Comparison of ENCODE assay signal across 23 mouse cellular contexts in genomic region chr10:115425351-115425750, GRCm38 (mm10). TPM values are rescaled to one million over a fixed set of nuclear protein-coding genes. Genes with fewer than 3 reads are reported as not detected.
DNase-seq lines count a peak whose midpoint lies in the region; ATAC-seq and TF ChIP-seq lines count a peak whose summit lies in the region.
"Had no signal": no experiment of that assay in that cellular context is flagged by ENCODE, and none has a peak within 500 bp of the region (broad histone marks: within the 10 kb centered on the region; RNA-seq: fewer than 3 reads in every experiment).

No protein-coding gene starts in this region.

- no peak overlapping the region for H3K4me2 ChIP-seq in embryonic facial prominence, embryonic 14.5 days (ENCODE audit: low read depth, low read length)
- H3K4me2 ChIP-seq in hindbrain, postnatal 0 days (ENCODE audit: low read depth, low read length), result no peak overlapping the region
- no peak overlapping the region for H3K4me2 ChIP-seq in hindbrain, embryonic 14.5 days (replicated peaks)
- no peak overlapping the region for H3K4me2 ChIP-seq in midbrain, embryonic 14.5 days (ENCODE audit: low read length)
- no peak overlapping the region for H3K4me2 ChIP-seq in midbrain, embryonic 13.5 days (replicated peaks)
- H3K4me2 ChIP-seq: embryonic facial prominence, embryonic 13.5 days; forebrain, embryonic 15.5 days had no signal

- H3K27me3 ChIP-seq in embryonic facial prominence, embryonic 14.5 days (replicated peaks; ENCODE audit: control insufficient read depth, insufficient read depth, low read length), result no peaks in the 10 kb centered on the region
- no peaks in the 10 kb centered on the region for H3K27me3 ChIP-seq in embryonic facial prominence, embryonic 10.5 days (replicated peaks; ENCODE audit: low read depth, poor library complexity, severe bottlenecking)
- H3K27me3 ChIP-seq in hindbrain, postnatal 0 days (ENCODE audit: insufficient read depth, low read length), result no peaks in the 10 kb centered on the region
- no peaks in the 10 kb centered on the region for H3K27me3 ChIP-seq in hindbrain, embryonic 14.5 days (ENCODE audit: control insufficient read depth, insufficient read depth, low read length)
- no peaks in the 10 kb centered on the region for H3K27me3 ChIP-seq in midbrain, embryonic 14.5 days (ENCODE audit: control insufficient read depth, insufficient read depth, low read length)
- no peaks in the 10 kb centered on the region for H3K27me3 ChIP-seq in midbrain, embryonic 13.5 days
- H3K27me3 ChIP-seq: CH12.LX; embryonic facial prominence, embryonic 13.5 days; forebrain, embryonic 15.5 days had no signal

- H3K4me3 ChIP-seq in embryonic facial prominence, embryonic 14.5 days (ENCODE audit: low read depth, low read length), result no peak overlapping the region
- no peak overlapping the region for H3K4me3 ChIP-seq in embryonic facial prominence, embryonic 10.5 days
- no peak overlapping the region for H3K4me3 ChIP-seq in hindbrain, postnatal 0 days (ENCODE audit: low read length)
- no peak overlapping the region for H3K4me3 ChIP-seq in hindbrain, embryonic 14.5 days (replicated peaks; ENCODE audit: low read length)
- H3K4me3 ChIP-seq in midbrain, embryonic 14.5 days (replicated peaks; ENCODE audit: low read depth, low read length), result no peak overlapping the region
- no peak overlapping the region for H3K4me3 ChIP-seq in midbrain, embryonic 13.5 days (replicated peaks)
- no peak overlapping the region for H3K4me3 ChIP-seq in layer of hippocampus, adult 2 months
- H3K4me3 ChIP-seq: embryonic facial prominence, embryonic 13.5 days; forebrain, embryonic 15.5 days had no signal

- H3K9ac ChIP-seq in embryonic facial prominence, embryonic 14.5 days (ENCODE audit: low read depth, low read length), result no peak overlapping the region
- H3K9ac ChIP-seq in hindbrain, postnatal 0 days (replicated peaks; ENCODE audit: low read length), result no peak overlapping the region
- no peak overlapping the region for H3K9ac ChIP-seq in hindbrain, embryonic 14.5 days
- no peak overlapping the region for H3K9ac ChIP-seq in midbrain, embryonic 14.5 days (replicated peaks; ENCODE audit: low read length)
- no peak overlapping the region for H3K9ac ChIP-seq in midbrain, embryonic 13.5 days (replicated peaks)
- H3K9ac ChIP-seq: embryonic facial prominence, embryonic 13.5 days; forebrain, embryonic 15.5 days; forebrain, postnatal 0 days had no signal

- H3K27ac ChIP-seq in embryonic facial prominence, embryonic 14.5 days (replicated peaks; ENCODE audit: low read depth, low read length), result no peak overlapping the region
- H3K27ac ChIP-seq in embryonic facial prominence, embryonic 10.5 days (replicated peaks), result no peak overlapping the region
- H3K27ac ChIP-seq in hindbrain, postnatal 0 days, result no peak overlapping the region
- no peak overlapping the region for H3K27ac ChIP-seq in hindbrain, embryonic 14.5 days
- H3K27ac ChIP-seq in midbrain, embryonic 14.5 days (replicated peaks; ENCODE audit: low read depth, low read length), result no peak overlapping the region
- H3K27ac ChIP-seq in midbrain, embryonic 13.5 days, result no peak overlapping the region
- H3K27ac ChIP-seq in layer of hippocampus, adult 2 months, result no peak overlapping the region
- H3K27ac ChIP-seq: embryonic facial prominence, embryonic 13.5 days; forebrain, embryonic 15.5 days had no signal

- no peaks in the 10 kb centered on the region for H3K4me1 ChIP-seq in embryonic facial prominence, embryonic 14.5 days (ENCODE audit: control insufficient read depth, insufficient read depth, low read length)
- no peaks in the 10 kb centered on the region for H3K4me1 ChIP-seq in embryonic facial prominence, embryonic 10.5 days
- no peaks in the 10 kb centered on the region for H3K4me1 ChIP-seq in hindbrain, postnatal 0 days (ENCODE audit: insufficient read depth, low read length)
- H3K4me1 ChIP-seq in hindbrain, embryonic 14.5 days (replicated peaks; ENCODE audit: control insufficient read depth, insufficient read depth, low read length), result no peaks in the 10 kb centered on the region
- H3K4me1 ChIP-seq in midbrain, embryonic 14.5 days (ENCODE audit: control insufficient read depth, insufficient read depth, low read length), result no peaks in the 10 kb centered on the region
- H3K4me1 ChIP-seq in midbrain, embryonic 13.5 days (replicated peaks), result no peaks in the 10 kb centered on the region
- H3K4me1 ChIP-seq: embryonic facial prominence, embryonic 13.5 days; forebrain, embryonic 15.5 days had no signal

- TF ChIP-seq CTCF in hindbrain, postnatal 0 days (IDR thresholded peaks at IDR 0.05; ENCODE audit: low read depth), result no peak
- no peak for TF ChIP-seq CTCF in layer of hippocampus, adult 2 months (conservative IDR thresholded peaks at IDR 0.05)

- no peak for ATAC-seq in embryonic facial prominence, embryonic 14.5 days (ENCODE audit: low read depth)
- ATAC-seq in hindbrain, postnatal 0 days, result no peak
- no peak for ATAC-seq in hindbrain, embryonic 14.5 days (ENCODE audit: low FRiP score)
- no peak for ATAC-seq in midbrain, embryonic 14.5 days (ENCODE audit: low FRiP score, low TSS enrichment)
- ATAC-seq in midbrain, embryonic 13.5 days, result no peak
- ATAC-seq: CD4-positive, CD25-positive, alpha-beta regulatory T cell, adult 4 months; forebrain, embryonic 15.5 days; forebrain, postnatal 0 days had no signal

- peaks cover 81% of the 10 kb centered on the region for H3K36me3 ChIP-seq in embryonic facial prominence, embryonic 14.5 days (ENCODE audit: control insufficient read depth, insufficient read depth, low read length)
- peaks cover 97% of the 10 kb centered on the region for H3K36me3 ChIP-seq in embryonic facial prominence, embryonic 10.5 days (replicated peaks)
- peaks cover 38% of the 10 kb centered on the region for H3K36me3 ChIP-seq in hindbrain, postnatal 0 days (ENCODE audit: insufficient read depth, low read length)
- H3K36me3 ChIP-seq in hindbrain, embryonic 14.5 days (replicated peaks; ENCODE audit: control insufficient read depth, insufficient read depth), result peaks cover 71% of the 10 kb centered on the region
- peaks cover 63% of the 10 kb centered on the region for H3K36me3 ChIP-seq in midbrain, embryonic 14.5 days (ENCODE audit: control insufficient read depth, insufficient read depth, low read length)
- H3K36me3 ChIP-seq in midbrain, embryonic 13.5 days, result peaks cover 53% of the 10 kb centered on the region

- 54% methylated on average over 2 of the region's 2 CpGs for WGBS in embryonic facial prominence, embryonic 14.5 days
- 64% methylated on average over 2 of the region's 2 CpGs for WGBS in embryonic facial prominence, embryonic 10.5 days
- 52% methylated on average over 2 of the region's 2 CpGs for WGBS in hindbrain, postnatal 0 days
- 58% methylated on average over 2 of the region's 2 CpGs for WGBS in hindbrain, embryonic 14.5 days
- 64% methylated on average over 2 of the region's 2 CpGs for WGBS in midbrain, embryonic 14.5 days
- WGBS in midbrain, embryonic 13.5 days, result 66% methylated on average over 2 of the region's 2 CpGs

- DNase-seq in embryonic facial prominence, embryonic 14.5 days (ENCODE audit: low spot score), result peak; percentile 22
- DNase-seq in embryonic facial prominence, embryonic 10.5 days (ENCODE audit: low spot score), result no peak
- DNase-seq in hindbrain, postnatal 0 days (ENCODE audit: low spot score), result peak; percentile 9
- no peak for DNase-seq in hindbrain, embryonic 14.5 days (ENCODE audit: low spot score)
- peak; percentile 19 for DNase-seq in midbrain, embryonic 14.5 days
- peak; percentile 76 for DNase-seq in MN1 (ENCODE audit: low spot score)
- DNase-seq in layer of hippocampus, adult 2 months (ENCODE audit: low spot score in 2 of 2), result no peak
- DNase-seq: adrenal gland, adult 2 months; adrenal gland, postnatal 10 days; adrenal gland, postnatal 25 days; B cell, adult 2 months; cerebellum, adult 11-12 months; cerebellum, adult 2 months; cerebellum, adult 9-10 months; cerebellum, postnatal 10 days; cerebellum, postnatal 25 days; forebrain, postnatal 0 days had no signal

- H3K9me3 ChIP-seq in embryonic facial prominence, embryonic 14.5 days (ENCODE audit: control insufficient read depth, low read length), result no peaks in the 10 kb centered on the region
- H3K9me3 ChIP-seq in embryonic facial prominence, embryonic 10.5 days, result no peaks in the 10 kb centered on the region
- no peaks in the 10 kb centered on the region for H3K9me3 ChIP-seq in hindbrain, postnatal 0 days (ENCODE audit: low read length)
- H3K9me3 ChIP-seq in hindbrain, embryonic 14.5 days (ENCODE audit: control insufficient read depth, low read length), result no peaks in the 10 kb centered on the region
- H3K9me3 ChIP-seq in midbrain, embryonic 14.5 days (ENCODE audit: control insufficient read depth, low read length), result no peaks in the 10 kb centered on the region
- no peaks in the 10 kb centered on the region for H3K9me3 ChIP-seq in midbrain, embryonic 13.5 days
- H3K9me3 ChIP-seq: embryonic facial prominence, embryonic 13.5 days; forebrain, embryonic 15.5 days; G1E had no signal

RNA-seq across cellular contexts. Expression of gene Zfc3h1, which starts 40.6 kb away (rescaled TPM):
- 26.6 and 27.4 TPM in 2 replicates for polyA plus RNA-seq in embryonic facial prominence, embryonic 14.5 days (2014; fragmentation: Nextera tagmentation; extraction: Ambion mirVana)
- polyA plus RNA-seq in embryonic facial prominence, embryonic 10.5 days (2016; fragmentation: Nextera tagmentation; extraction: Ambion mirVana), result 17.0 and 19.0 TPM in 2 replicates
- total RNA-seq in hindbrain, postnatal 0 days (2014; rRNA removed), result 20.9 and 43.9 TPM in 2 replicates
- polyA plus RNA-seq in hindbrain, postnatal 0 days (2015; fragmentation: Nextera tagmentation; extraction: Ambion mirVana), result 9.8 and 11.0 TPM in 2 replicates
- 21.2 and 24.4 TPM in 2 replicates for polyA plus RNA-seq in hindbrain, embryonic 14.5 days (2014; fragmentation: Nextera tagmentation; extraction: Ambion mirVana)
- 25.4 and 28.6 TPM in 2 replicates for polyA plus RNA-seq in midbrain, embryonic 14.5 days (2014; fragmentation: Nextera tagmentation; extraction: Ambion mirVana)
- polyA plus RNA-seq in midbrain, embryonic 13.5 days (2015; fragmentation: Nextera tagmentation; extraction: Ambion mirVana), result 21.4 and 24.6 TPM in 2 replicates
- 10 to 100 TPM; 51.9 to 54.9 TPM for total RNA-seq in layer of hippocampus, adult 2 months (2021)

RNA-seq across cellular contexts. Expression of gene Thap2, which starts 41.1 kb away (rescaled TPM):
- polyA plus RNA-seq in embryonic facial prominence, embryonic 14.5 days (2014; fragmentation: Nextera tagmentation; extraction: Ambion mirVana), result 14.3 and 15.6 TPM in 2 replicates
- polyA plus RNA-seq in embryonic facial prominence, embryonic 10.5 days (2016; fragmentation: Nextera tagmentation; extraction: Ambion mirVana), result 24.1 and 26.2 TPM in 2 replicates
- 6.4 and 11.8 TPM in 2 replicates for total RNA-seq in hindbrain, postnatal 0 days (2014; rRNA removed)
- 10.1 and 12.5 TPM in 2 replicates for polyA plus RNA-seq in hindbrain, postnatal 0 days (2015; fragmentation: Nextera tagmentation; extraction: Ambion mirVana)
- polyA plus RNA-seq in hindbrain, embryonic 14.5 days (2014; fragmentation: Nextera tagmentation; extraction: Ambion mirVana), result 16.5 and 16.6 TPM in 2 replicates
- 24.5 and 27.3 TPM in 2 replicates for polyA plus RNA-seq in midbrain, embryonic 14.5 days (2014; fragmentation: Nextera tagmentation; extraction: Ambion mirVana)
- 30.2 and 36.1 TPM in 2 replicates for polyA plus RNA-seq in midbrain, embryonic 13.5 days (2015; fragmentation: Nextera tagmentation; extraction: Ambion mirVana)
- total RNA-seq in layer of hippocampus, adult 2 months (2021), result 10 to 100 TPM; 15.3 to 15.5 TPM

Comparison
In these comparisons a context has a peak if more than half of its experiments do, and no peak if none do; other contexts are left out.
1. DNase-seq: peak in embryonic facial prominence, embryonic 14.5 days (single experiment), hindbrain, postnatal 0 days (single experiment), midbrain, embryonic 14.5 days (single experiment) and MN1 (single experiment); none in embryonic facial prominence, embryonic 10.5 days (single experiment), hindbrain, embryonic 14.5 days (single experiment) and layer of hippocampus, adult 2 months (0 of 2).